Mouse (Mus musculus) olfactory bulb, adult 2 months (tissue): ENCODE data around the gene Exoc5. TPM values are rescaled to one million over a fixed set of nuclear protein-coding genes. Genes with fewer than 3 reads are reported as not detected.

Source experiments
- H3K27ac ChIP-seq: fragments of 200-500 bp; 2 replicates; pipeline ENCODE4 v1.5.1; 2012; ENCODE audit warnings: low read depth, low read length; ENCODE audit not compliant: insufficient read depth
- H3K4me1 ChIP-seq: fragments of 200-500 bp; 2 replicates; pipeline ENCODE4 v1.6.1; 2012; ENCODE audit warnings: low read length; ENCODE audit not compliant: control insufficient read depth, insufficient read depth
- H3K4me3 ChIP-seq: fragments of 200-500 bp; 2 replicates; pipeline ENCODE4 v1.5.1; 2012; ENCODE audit warnings: mild to moderate bottlenecking, low read depth, low read length, moderate library complexity; ENCODE audit not compliant: insufficient read depth
- CTCF ChIP-seq: fragments of 200-500 bp; IDR thresholded peaks from 2 replicates; pipeline ENCODE4 v1.5.1; 2012; ENCODE audit warnings: low read depth, mild to moderate bottlenecking, low read length, moderate library complexity; ENCODE audit not compliant: insufficient read depth
- POLR2A ChIP-seq: fragments of 200-500 bp; IDR thresholded peaks from 2 replicates; pipeline ENCODE4 v1.6.1; 2012; ENCODE audit warnings: mild to moderate bottlenecking, low read depth, low read length, moderate library complexity; ENCODE audit not compliant: insufficient read depth
- WGBS: fragments of 180-500 bp; shearing (Covaris S2); methylation state at CpG from one replicate; pipeline ENCODE4 v1.1.7; 2018; 5-methylcytosine and 5-hydroxymethylcytosine counted together
- polyA plus RNA-seq: library from polyadenylated mRNA; stranded (reverse); fragments of >200 nt; gene quantifications from 2 replicates; pipeline ENCODE4 v1.2.4, GENCODE M21; 2012; ENCODE audit warnings: low replicate concordance; ENCODE audit not compliant: missing spikeins, insufficient read depth, insufficient read length

Gene Exoc5
- polyA plus RNA-seq, 1 experiment, result not detected

DNA sequence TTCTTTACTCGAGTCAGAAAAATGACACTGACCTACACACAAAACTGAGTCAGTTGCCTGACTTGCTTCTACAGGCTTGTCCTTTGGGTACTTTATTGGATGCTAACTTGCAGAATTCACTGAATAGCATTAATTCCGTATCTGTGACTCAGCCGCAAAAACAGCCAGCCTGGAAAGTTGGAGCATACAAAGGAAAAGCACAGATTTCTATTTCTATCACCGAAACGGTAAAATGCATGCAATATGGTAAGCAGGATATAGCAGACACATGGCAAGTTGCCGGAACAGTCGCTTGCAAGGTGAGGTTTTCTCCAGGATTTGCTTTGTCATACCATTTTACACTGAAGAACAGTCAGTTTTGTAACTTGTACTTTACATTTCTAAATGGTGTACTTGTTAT is 7.4 kb upstream of the Exoc5 start:
- no peak for TF ChIP-seq POLR2A
- TF ChIP-seq CTCF, result no peak
- no peak overlapping the region for H3K4me3 ChIP-seq
- whole genome bisulfite sequencing, result 92% methylated on average over 7 of the region's 7 CpGs
- H3K27ac ChIP-seq, result no peak overlapping the region
- no peaks in the 10 kb centered on the region for H3K4me1 ChIP-seq

DNA sequence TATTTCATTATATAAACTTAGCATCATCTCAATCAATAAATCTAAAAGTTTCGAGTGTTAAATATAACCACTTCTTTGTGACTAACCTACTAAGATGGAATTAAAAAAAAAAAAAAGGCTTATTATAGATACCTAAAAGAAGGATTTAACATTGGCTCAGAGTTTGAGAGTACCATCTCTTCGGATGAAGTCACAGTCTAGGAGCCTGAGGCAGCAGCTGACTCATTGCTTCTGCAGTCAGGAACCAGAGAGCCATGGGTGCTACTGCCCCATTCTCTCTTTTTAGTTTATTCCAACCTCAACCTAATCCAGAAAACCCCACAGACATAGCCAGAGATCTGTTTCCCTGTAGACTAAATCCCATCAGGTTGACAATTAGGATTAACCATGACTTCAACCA is 6.4 kb upstream of the Exoc5 start:
- H3K27ac ChIP-seq, result no peak overlapping the region
- 79% methylated on average over 2 of the region's 2 CpGs for WGBS
- TF ChIP-seq POLR2A (no peak), CTCF (no peak)
- H3K4me1 ChIP-seq, result no peaks in the 10 kb centered on the region
- H3K4me3 ChIP-seq, result no peak overlapping the region

DNA sequence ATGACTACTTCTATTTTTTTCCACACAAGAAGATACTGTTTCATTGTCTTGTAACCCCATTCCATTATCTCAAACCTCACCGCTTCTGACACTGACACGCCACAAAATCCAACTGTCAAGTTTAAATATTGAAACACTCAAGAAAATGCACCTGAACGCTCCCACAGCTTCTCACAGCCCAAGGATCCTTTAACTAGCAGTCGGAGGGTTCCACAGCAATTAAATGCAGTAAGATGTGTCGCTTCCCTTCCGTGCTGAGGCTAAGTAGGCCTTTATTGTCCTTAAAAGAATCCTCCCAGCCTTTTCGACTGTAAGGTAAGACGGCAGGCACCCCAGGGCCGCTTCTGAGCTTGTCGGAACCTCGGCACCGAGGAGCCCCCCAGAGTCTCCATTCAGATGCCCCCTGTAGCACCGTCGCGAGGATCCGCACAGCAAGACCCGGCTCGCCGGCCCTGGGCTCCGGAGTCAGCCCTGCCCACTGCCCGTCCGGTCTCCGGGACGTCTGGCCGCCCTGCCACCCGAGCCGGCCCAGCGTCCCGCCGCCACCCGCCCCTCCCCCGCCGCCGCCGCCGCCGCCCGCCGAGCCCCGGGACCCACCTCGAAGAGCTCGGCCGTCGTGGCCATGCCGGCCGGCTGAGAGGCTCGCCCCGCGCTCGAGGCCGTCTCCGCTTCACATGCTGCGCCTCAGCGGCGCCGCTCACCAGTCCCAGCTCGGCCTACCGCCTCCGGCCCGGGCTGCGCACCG is 752 bp downstream of the Exoc5 start, which contains the start of gene Ap5m1:
Ap5m1 (plus strand) TSS at position 569 of the 745 bp plus-strand sequence.
- Histone ChIP-seq H3K4me3 (peak within 1 kb of the TSS; percentile 81), H3K27ac (peak within 1 kb of the TSS; percentile 56), H3K4me1 (no peaks in the 10 kb centered on the region)
- under 1% methylated on average over 57 of the region's 62 CpGs for WGBS
- TF ChIP-seq CTCF (no peak), POLR2A (no peak)

DNA sequence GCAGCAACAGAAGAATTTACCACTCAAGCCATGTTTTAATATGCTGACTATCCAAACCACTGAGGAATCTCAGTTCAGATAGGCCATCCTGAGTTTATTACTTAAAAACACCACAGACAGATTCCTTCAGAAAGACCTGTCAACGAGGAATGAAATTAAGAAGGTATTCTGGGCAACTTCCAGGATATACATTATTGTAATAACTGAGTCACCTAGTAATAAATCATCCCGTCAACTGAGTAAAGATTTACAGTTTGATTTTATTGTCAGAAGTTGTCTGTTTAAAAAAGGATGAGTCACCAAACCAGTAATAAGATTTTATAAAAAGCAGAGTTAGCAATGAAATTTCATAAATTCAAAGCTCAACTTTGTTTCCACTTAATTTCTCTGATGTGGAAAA is 2.6 kb downstream of the Exoc5 start:
- H3K4me1 ChIP-seq, result no peaks in the 10 kb centered on the region
- H3K27ac ChIP-seq, result no peak overlapping the region
- H3K4me3 ChIP-seq, result no peak overlapping the region
- 85% methylated on average over 2 of the region's 2 CpGs for WGBS
- TF ChIP-seq CTCF (no peak), POLR2A (no peak)

DNA sequence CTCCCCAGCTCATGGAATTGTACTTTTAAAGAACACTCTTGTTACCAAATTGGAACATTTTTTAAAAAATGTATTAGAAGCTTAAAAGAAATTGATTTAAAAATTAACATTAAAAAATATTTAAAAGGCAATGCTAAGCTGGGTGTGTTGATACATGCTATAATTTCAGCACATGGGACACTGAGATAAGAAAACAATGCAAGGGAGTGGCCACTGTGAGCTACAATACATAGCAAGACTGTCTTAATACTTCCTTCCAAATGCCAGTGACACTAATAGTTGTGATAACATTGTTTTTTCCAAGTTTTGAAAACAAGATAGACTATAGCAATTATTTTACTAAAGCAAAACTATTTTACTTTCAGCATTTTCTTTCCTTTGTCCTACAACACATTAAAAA is 17.0 kb downstream of the Exoc5 start:
- Histone ChIP-seq H3K4me1 (no peaks in the 10 kb centered on the region), H3K27ac (no peak overlapping the region), H3K4me3 (no peak overlapping the region)
- TF ChIP-seq CTCF (no peak), POLR2A (no peak)

DNA sequence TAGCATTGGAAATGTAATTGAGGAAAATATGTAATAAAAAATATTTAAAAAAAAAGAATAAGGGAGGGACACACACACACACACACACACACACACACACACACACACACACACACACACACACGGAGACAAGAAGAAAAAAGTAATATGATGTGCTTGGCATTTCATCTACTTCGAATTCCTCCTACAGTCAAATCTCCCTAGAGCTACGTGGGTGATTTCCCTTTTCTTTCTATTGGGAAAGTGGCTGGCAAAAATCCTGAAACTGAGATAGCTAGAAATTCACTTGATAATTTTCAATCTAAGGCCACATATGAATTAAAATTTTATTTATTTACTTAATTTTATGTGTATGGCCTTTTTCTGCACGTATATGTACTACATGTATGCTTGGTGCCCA is 20.8 kb downstream of the Exoc5 start:
- Histone ChIP-seq H3K4me3 (no peak overlapping the region), H3K27ac (no peak overlapping the region), H3K4me1 (no peaks in the 10 kb centered on the region)
- TF ChIP-seq CTCF (no peak), POLR2A (no peak)
- WGBS, result 86% methylated on average over 4 of the region's 4 CpGs

DNA sequence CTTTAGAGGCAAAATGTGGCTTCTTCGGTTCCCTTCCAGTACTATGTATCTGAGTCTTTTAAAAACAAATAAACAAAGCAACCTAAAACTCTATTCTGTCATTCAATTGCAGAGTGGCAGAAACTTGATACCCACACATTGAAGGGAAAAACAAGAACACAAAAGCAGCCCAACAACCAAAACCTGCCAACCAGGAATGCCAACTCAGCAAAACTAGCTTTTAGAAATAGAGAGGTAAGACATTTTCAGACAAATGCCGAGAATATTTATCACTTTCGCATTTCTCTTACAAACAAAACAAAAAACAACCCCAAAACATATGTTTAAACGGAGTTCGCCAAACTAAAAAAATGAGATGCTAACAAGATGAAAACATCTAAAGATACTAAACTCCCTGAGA is 37.5 kb downstream of the Exoc5 start:
- no peaks in the 10 kb centered on the region for H3K4me1 ChIP-seq
- H3K27ac ChIP-seq, result no peak overlapping the region
- H3K4me3 ChIP-seq, result no peak overlapping the region
- WGBS, result 91% methylated on average over 5 of the region's 5 CpGs
- TF ChIP-seq POLR2A (no peak), CTCF (no peak)

DNA sequence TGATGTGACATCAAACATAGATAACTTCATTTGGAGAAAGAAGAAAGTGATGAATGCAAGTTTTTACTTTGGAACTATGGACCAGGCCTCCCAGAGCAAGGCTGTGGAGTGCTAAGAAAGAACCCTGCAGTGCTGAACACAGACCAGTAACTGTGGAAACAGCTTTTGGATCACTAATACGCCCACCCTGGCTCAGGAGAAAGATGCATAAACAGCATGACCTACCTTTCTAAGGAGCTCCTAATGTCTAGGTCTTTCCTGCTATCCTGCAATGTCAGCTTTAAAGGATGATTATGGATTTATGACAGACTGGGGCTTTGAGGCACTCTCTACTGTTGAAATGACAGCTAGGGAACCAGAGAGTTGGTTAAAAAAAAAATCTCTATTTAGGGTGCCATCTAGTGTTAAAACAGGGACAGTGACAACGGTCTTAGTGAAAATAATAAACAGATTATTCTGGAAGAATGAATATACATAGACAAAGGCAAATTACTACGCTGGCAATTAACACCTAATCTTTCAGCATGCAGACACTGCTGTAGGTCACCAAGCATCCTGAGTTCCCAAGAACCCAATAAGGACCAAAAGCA is 38.6 kb downstream of the Exoc5 start:
- no peaks in the 10 kb centered on the region for H3K4me1 ChIP-seq
- no peak overlapping the region for H3K4me3 ChIP-seq
- no peak overlapping the region for H3K27ac ChIP-seq
- TF ChIP-seq CTCF, result no peak
- TF ChIP-seq POLR2A, result no peak
- WGBS, result 40% methylated on average over 3 of the region's 3 CpGs

DNA sequence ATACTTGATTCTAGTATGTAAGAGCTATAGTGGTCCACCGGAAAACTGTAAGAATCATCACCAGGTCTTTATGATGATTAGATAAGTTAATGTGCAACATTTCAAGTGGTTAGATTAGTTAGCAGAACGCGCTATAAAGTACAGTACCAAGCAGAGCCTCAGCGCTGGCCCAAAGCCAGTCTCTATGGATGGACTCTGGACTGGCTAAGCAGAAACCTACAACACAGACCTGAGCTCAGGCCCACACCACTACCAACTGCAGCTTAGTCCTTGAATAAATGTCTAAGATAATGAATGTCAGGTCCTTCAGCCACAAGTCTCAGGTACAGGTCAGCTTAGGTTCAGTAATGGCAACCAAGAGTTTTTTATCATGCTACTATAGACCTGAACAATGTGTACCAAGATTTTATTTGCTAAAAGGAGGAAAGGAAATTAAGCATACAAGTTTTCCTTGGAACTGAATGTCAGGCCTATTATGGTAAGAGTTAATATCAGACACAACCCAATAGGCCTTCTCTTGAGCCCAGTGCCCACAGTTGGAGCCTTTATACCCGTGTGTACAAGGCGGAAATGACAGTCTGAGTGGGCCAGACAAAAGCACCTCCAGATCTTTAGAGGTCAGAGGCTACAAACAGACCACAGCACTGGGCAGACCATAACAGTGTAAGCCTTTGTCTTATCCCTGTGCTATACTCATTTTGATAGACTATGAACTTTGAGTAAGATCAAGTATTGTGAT is 39.2 kb downstream of the Exoc5 start:
- no peak overlapping the region for H3K4me3 ChIP-seq
- TF ChIP-seq CTCF, result no peak
- 83% methylated on average over 6 of the region's 6 CpGs for WGBS
- no peak overlapping the region for H3K27ac ChIP-seq
- H3K4me1 ChIP-seq, result no peaks in the 10 kb centered on the region
